Mouse (Mus musculus) heart, postnatal 0 days (tissue): ENCODE data around the gene Rps6ka4.

ENCODE experiments used
- CTCF ChIP-seq: IDR thresholded peaks from 2 replicates; pipeline ENCODE4 v1.5.1; 2016; ENCODE audit warnings: antibody characterized with exemption, control low read depth, low read depth
- EP300 ChIP-seq: IDR thresholded peaks from 2 replicates; pipeline ENCODE4 v1.6.1; 2016; ENCODE audit warnings: antibody characterized with exemption, low read depth

GRCm38 (mm10) chr19:6831331-6831730 lies 9.1 kb downstream of the Rps6ka4 start:
- TF ChIP-seq CTCF (no peak), EP300 (no peak)
